Comparison of ENCODE assay signal across 31 mouse cellular contexts in the genomic region with DNA sequence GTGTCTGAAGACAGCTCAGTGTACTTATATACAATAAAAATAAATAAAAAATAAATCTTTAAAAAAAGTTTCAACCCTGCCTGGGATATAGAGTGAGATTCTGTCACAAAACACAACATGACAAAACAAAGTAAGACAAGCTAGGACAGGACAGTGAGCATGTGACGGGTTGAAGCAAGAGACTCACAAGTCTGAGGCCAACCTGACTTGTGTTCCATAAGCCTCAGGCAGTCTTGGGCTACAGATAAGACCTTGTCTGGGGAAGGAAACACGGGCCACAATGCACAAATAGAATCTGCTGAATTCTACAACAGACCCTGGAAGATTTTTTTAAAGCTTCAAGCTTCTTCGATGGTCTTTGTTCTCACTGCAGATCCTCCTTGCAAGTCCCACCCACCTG.
"Had no signal": no experiment of that assay in that cellular context is flagged by ENCODE, and none has a peak within 500 bp of the region (broad histone marks: within the 10 kb centered on the region; RNA-seq: fewer than 3 reads in every experiment).

No protein-coding gene starts in this region.

- H3K9ac ChIP-seq: limb, embryonic 12.5 days; limb, embryonic 13.5 days; limb, embryonic 15.5 days; liver, embryonic 12.5 days; liver, embryonic 13.5 days; liver, embryonic 14.5 days; liver, embryonic 15.5 days; liver, postnatal 0 days; lung, embryonic 14.5 days; lung, embryonic 15.5 days; midbrain, embryonic 12.5 days; midbrain, embryonic 13.5 days; midbrain, embryonic 15.5 days had no signal

- H3K27ac ChIP-seq: left cerebral cortex, adult 2 months; limb, embryonic 10.5 days; limb, embryonic 12.5 days; limb, embryonic 13.5 days; limb, embryonic 15.5 days; liver, embryonic 12.5 days; liver, embryonic 13.5 days; liver, embryonic 14.5 days; liver, embryonic 15.5 days; lung, embryonic 15.5 days; macrophage; midbrain, embryonic 10.5 days; midbrain, embryonic 12.5 days; midbrain, embryonic 13.5 days; midbrain, embryonic 15.5 days had no signal

- H3K9me3 ChIP-seq: limb, embryonic 10.5 days; limb, embryonic 12.5 days; limb, embryonic 13.5 days; limb, embryonic 15.5 days; liver, embryonic 12.5 days; liver, embryonic 13.5 days; liver, embryonic 15.5 days; lung, embryonic 15.5 days; megakaryocyte, embryonic 14.5 days; midbrain, embryonic 10.5 days; midbrain, embryonic 12.5 days; midbrain, embryonic 13.5 days; midbrain, embryonic 15.5 days had no signal

- H3K27me3 ChIP-seq: limb, embryonic 12.5 days; limb, embryonic 13.5 days; limb, embryonic 15.5 days; liver, embryonic 12.5 days; liver, embryonic 13.5 days; liver, embryonic 15.5 days; lung, embryonic 15.5 days; megakaryocyte, embryonic 14.5 days; midbrain, embryonic 12.5 days; midbrain, embryonic 13.5 days; midbrain, embryonic 15.5 days had no signal

- H3K4me2 ChIP-seq: limb, embryonic 12.5 days; limb, embryonic 13.5 days; limb, embryonic 15.5 days; liver, embryonic 11.5 days; liver, embryonic 12.5 days; liver, embryonic 13.5 days; liver, embryonic 15.5 days; lung, embryonic 14.5 days; lung, embryonic 15.5 days; midbrain, embryonic 11.5 days; midbrain, embryonic 12.5 days; midbrain, embryonic 13.5 days; midbrain, embryonic 15.5 days had no signal

- H3K4me3 ChIP-seq: left cerebral cortex, adult 2 months; limb, embryonic 10.5 days; limb, embryonic 12.5 days; limb, embryonic 13.5 days; limb, embryonic 15.5 days; liver, embryonic 12.5 days; liver, embryonic 13.5 days; liver, embryonic 15.5 days; lung, embryonic 15.5 days; midbrain, embryonic 10.5 days; midbrain, embryonic 12.5 days; midbrain, embryonic 13.5 days; midbrain, embryonic 15.5 days; myocyte had no signal

- ATAC-seq: liver, embryonic 12.5 days; liver, postnatal 0 days; lung, postnatal 0 days; midbrain, embryonic 13.5 days; midbrain, embryonic 15.5 days; midbrain, embryonic 16.5 days had no signal

- DNase-seq: left cerebral cortex, postnatal 4 days; liver; liver, embryonic 13.5 days; liver, postnatal 0 days; lung, adult 2 months; lung, embryonic 14.5 days; lung, postnatal 10 days; lung, postnatal 14 days; lung, postnatal 36 days; lung, postnatal 4 days; midbrain, embryonic 14.5 days had no signal
